Mouse (Mus musculus): ENCODE measurements around the gene Fyb. TPM values are rescaled to one million over a fixed set of nuclear protein-coding genes. Genes with fewer than 3 reads are reported as not detected.

The Fyb gene
- 100 to 1,000 TPM; 306 to 341 TPM for total RNA-seq (2023)

DNA sequence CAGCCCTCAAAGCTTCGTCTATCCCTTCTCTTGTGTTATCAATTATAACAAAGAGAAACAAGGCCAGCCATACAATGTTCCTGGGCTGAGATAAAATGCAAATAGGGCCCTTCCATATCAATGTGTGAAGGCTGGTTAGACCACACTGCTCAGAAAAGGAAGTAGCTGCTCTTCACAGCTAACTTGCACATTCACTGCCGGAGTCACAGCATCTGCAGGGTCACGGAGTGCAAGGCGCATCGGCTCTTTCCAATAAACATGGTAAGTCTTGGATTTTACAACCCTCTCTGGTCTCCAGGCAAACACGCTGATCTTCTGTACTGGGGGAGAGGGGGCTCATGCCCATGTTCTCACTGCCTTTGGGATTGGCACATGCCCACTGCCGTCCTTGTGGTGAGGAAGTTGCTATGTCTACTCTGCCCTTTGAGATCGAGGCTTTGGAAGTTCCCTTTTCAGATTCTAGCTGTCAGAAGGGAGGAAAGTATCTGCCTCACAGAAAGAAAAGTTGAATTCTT is at the start of gene Fyb:
Gene Fyb (plus strand): TSS at position 201 of the 515 bp plus-strand sequence.

DNA sequence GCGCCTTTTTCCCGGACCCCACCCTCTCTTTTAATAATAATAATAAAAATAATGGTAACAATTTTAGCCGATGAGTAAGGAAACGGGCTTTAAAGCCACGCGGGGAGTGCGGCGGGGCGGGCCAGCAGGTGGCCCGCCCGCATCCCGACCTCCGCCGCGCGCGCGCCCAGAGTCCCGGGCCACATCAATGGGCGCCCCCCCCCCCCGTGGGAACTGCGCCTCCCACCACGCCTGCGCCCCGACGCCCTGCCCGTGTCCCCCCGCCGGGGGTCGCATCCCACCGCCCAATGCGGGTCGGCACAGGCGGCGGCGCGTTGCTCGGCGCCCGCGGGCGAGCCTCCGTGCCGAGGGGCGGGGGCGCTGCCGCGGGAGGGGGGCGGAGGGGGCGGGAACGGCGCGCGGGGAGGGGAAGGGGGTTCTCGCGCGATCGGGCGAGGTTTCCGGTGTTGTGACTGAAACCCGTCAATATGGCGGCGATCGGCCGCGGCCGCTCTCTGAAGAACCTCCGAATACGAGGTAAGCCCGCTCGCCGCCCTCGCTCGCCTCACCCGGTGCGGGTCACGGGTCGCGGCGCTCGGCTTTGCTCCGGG is 185.4 kb downstream of the Fyb start, which contains the start of gene Rictor:
Gene Rictor (plus strand): TSS at position 444 of the 590 bp plus-strand sequence.

Other genes starting within 250 kb of the Fyb start
- 1 to 10 TPM in 1 of 2 experiments, under 1 TPM in 1; 0.95 to 1.7 TPM for gene Dab2, start 223.1 kb upstream of the Fyb start, total RNA-seq (2023)
- not detected for gene C9, start 77.5 kb upstream of the Fyb start, total RNA-seq (2023)
- gene Rictor, start 185.5 kb downstream of the Fyb start, total RNA-seq (2023) = 10 to 100 TPM; 38.3 to 43.7 TPM

All from neutrophil, adult 59 days (primary cell).